Mouse (Mus musculus): Measurements from ENCODE around the gene Kctd11.

DNA sequence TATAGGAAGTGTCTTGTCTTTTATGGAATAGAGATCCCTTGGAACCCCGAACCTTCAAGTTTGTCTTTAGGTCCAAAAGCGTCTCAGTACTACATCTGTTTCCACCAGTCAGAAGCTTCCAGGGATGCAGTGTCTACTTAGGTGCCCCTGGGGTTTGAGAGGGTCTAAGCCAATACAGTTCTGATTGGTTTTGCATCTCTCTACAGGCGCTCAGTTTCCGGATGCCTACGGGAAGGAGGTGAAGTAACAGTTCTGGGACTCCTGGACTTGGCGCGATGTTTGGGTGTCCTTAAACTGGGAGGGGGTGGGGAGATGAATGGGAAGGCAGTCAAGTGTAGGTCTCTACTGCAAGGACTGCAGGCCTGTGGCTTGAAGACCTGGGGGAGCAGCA, 42.5 kb downstream of the Kctd11 start:
- TF ChIP-seq CTCF (IDR thresholded peaks at IDR 0.05; ENCODE audit: borderline replicate concordance, insufficient read depth, low read length) (no peak), POLR2A (IDR thresholded peaks at IDR 0.05; ENCODE audit: low read depth, low read length) (no peak)

Data from embryonic fibroblast, embryonic 13.5 days (primary cell).